Mouse (Mus musculus) layer of hippocampus, postnatal 36 days (tissue): Measurements from ENCODE around the gene Dab2. TPM values are rescaled to one million over a fixed set of nuclear protein-coding genes. Genes with fewer than 3 reads are reported as not detected.
A peak's percentile ranks its signal among the peaks of the same experiment; 100 is the strongest.

Experiments
- DNase-seq, 2 experiments: peaks; one replicate each; pipeline ENCODE4 v3.0.0; 2022
- total RNA-seq, 2 experiments: library from RNA; stranded (reverse); gene quantifications; 2 replicates each; pipeline ENCODE4 v1.2.3; 2021

Dab2 gene
- total RNA-seq, 2 experiments from 2014 or later = 10.8 to 12.4 TPM

DNA sequence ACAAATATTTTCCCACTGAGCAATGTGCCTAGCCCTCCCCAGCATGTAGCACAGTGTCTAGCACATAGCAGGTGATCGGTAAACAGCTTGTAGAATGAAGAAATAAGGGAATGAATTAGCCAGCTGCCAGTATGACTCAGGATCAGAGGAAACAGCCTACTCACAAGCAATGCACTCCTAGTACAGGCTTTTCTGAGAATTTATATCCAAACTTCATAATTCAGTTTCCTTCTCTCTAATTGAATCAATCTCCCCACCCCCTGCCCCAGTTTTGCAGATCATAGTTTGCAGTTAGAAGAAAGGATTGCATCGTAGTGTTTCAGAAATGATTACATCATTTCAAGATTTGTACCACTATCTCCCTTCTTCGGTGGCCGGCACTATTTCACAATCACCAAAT lies 26.4 kb downstream of the Dab2 start:
- DNase-seq = no peak

DNA sequence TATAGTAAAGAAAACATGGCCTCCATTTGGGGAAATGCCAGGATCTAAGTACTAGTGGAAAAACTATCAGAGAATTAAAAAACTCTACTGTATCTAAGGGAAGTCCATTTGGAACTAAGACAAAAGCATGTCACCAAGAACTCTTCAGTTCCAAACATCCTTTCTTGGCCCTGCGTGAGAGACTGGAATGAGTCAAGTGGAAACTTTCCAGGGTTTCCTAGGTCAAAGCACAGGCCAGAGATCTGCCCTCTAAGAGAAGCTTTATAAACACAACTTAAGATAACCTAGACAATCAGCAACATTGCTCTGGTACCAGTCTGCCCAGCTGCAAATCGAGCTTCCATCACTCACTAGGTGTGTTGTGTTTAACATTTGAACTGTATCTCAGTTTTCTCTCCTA lies 31.8 kb downstream of the Dab2 start:
- DNase-seq = no peak

DNA sequence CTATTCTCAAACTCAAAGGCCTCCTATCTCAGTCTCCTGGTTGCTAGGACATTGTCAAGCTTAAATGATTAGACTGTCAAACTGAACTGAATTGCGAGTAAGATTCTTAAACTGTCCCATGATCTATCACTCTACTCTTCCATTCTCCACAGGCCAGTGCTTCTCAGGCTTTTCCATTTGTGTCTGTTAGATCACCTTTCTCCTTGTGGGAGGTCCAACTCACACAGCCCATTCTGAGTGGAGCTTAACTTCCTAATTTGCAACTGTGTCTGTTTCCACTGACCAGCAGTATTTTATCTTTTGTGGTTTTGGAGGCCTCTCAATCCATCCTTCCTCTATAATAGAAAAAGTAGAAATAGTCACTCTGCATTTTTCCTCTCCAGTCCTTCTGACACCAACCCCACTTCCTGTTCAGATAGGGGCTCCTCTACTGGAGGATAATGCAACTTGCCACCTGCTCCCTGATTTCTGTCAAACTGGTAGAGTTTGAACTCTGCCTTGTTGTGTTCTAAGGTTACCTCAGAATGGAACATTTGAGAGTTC lies 35.1 kb downstream of the Dab2 start:
- DNase-seq = no peak

DNA sequence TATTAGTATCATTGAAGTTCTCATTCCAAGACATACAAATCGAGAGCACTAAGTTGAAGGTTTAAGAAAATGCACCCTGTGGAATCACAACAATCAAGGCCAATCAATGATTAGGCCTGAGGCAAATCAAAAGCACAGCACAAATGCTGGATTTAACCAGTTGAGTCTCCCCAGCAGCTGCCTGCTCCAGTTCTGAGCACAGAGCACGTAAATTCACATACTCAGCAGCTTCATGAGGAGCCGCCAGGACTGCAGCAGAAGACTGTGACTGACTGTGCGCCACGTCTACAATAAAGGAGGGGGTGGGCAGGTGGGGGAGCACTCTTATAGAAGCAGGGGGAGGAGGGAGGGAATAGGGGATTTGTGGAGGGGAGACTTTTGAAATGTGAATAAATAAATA lies 40.2 kb downstream of the Dab2 start:
- DNase-seq = no peak

DNA sequence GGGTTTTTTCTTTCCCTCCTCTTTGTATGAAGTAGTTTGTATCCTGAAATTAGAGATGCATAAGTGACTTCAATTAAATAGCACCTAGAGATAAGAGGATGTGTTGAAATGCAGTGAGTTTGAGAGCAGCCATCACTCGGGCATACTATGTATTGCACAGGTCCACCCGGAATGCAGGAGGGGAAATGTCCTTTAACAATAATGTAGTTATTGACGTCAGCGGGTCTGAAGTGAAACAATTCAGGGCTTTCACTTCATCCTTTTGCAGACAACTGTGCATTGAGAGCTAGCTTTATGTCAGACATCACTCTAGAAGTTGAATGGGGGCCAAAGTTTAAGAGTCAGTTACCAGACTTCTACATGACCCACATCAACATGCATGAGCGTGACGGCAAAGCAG lies 40.8 kb downstream of the Dab2 start:
- DNase-seq = no peak

DNA sequence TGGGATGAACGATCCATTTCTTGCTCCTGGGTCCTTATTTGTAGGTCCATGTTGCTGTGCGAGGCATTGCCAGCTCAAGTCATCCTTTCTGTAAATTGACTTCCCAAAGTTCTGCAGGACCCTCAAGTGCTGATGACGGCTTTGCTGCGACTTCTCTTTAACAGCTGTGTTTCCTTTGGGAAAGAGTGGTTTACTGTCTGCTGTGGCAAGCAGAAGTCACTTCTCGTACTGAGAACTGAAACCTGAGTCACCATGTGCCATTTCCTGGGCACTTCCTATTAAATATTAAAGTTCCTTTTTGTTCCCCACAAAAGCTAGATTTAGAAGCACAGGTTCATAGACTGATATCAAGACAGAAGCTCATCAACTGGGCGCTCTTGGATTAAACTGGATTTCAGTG lies 41.8 kb downstream of the Dab2 start:
- no peak for DNase-seq

DNA sequence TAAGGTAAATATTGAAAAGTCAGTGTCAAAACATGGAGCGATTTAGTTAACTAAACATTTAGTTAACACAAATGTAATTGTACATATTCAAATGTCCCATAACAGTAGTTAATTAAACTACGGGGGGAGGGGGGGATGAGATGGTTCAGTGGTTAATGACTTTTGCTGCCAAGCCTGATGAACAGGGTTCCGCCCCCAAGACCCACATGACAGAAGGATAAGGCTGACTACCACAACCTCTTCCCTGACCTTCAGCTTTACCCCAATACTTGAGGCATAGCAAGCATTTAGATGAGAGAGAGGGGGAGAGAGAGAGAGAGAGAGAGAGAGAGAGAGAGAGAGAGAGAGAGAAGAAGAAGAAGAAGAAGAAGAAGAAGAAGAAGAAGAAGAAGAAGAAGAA lies 54.3 kb downstream of the Dab2 start:
- DNase-seq = no peak

DNA sequence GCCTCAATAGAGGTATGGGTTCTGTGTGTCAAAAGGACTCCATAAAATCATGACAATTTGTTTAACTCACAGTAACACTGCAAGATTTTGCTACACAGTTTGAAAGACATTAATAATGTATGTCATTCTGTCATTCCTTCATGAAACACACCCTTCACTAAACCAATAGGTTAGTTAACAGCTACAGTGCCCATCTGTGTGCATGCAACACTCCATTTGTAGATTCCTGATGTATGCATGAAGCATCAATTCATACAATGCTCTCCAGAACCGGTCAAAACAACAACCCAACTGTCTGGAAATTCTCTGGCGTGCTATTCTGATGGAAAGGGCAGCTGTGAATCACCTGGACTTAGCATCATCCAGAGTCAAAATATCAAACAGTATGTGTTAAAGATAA lies 60.3 kb downstream of the Dab2 start:
- no peak for DNase-seq

DNA sequence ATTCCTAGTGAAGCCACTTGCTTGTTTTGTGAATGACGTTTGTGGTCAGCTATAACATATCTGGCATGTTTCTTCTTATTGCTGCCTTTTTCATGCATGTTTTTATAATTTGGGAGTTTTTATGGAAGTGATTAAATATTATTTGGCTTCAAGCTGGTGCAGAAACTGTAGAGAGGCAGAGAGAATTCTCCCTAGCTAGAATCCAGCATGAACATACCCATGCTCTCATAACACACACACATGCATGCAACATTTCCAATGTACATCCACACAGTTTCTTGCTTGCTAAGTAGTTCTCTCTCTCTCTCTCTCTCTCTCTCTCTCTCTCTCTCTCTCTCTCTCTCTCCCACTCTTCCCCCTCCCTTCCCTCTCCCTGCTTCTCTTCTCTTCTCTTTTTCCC lies 70.4 kb downstream of the Dab2 start:
- DNase-seq = no peak

DNA sequence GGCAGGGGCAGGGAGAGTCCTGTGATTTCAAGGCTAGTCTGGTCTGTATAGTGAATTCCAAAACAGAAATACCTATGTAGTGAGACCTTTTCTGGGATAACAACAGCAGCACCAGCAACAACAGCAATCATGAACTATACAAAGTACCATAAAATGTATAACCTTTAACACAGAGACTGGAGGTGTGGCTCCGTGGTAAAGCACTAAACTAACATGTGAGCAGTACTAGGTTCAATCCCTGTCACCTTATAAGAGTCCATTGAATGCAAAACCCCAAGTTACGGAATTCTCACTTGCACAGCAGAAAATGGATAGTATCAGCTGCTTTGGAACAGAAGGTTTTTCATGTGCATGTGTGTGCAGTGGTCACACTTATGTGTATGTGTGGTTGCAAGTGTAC lies 71.9 kb downstream of the Dab2 start:
- DNase-seq = no peak

DNA sequence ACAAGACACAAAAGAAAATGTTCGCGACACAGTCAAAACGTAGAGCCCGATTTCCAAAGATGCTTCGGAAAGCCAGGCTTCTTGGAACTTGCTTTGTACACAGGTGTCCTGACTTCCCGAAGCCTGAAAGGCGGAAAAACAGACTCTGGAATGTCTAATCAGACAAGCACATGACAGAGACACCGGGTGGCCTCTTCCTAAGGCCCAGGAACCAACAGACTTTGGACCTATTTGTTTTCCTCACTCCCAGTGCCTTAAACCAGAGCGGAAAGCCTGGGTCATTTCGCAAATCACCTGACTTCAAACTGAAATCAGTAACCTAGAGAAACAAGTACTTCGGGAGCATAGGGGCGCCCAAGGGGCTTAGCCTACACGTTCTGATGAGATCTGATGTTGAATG lies 75.4 kb downstream of the Dab2 start:
- no peak for DNase-seq

DNA sequence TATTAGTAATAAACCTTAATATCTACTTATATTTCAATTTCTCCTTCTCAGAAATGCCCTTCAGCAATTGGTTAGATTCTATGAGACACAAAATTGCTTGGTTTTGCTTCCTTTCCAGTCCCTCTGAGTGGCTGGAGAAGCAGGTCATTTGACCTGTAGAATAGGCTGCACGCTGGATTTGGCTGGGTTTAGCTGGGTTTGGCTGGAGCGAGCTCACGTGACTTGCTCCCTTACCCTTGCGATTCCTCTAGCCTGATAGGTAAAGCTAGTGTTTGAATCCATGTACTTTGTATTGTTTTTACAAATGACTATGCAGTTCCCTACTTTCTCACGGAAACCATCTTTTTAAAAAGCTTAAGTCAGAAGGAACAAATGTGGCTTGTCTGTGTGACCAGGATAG lies 76.4 kb downstream of the Dab2 start:
- DNase-seq = no peak

DNA sequence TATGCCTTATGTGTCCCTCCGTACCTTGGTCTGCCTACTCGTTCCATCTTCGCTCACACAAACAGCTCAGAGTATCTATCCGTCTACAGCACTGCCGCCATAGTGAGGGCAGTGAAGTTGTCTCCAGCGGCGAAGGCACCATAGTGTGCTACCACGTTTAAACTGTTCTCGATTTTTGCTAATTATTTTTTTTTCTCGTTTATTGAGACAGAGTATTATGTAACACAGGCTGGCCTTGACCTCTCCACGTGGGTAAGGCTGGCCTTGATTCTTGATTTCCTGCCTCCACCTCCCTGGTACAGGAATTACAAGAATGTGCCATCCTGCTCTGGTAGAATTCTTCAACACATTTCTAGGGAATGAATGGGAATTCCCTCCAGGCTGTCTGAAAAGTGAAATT lies 77.2 kb downstream of the Dab2 start:
- no peak for DNase-seq

DNA sequence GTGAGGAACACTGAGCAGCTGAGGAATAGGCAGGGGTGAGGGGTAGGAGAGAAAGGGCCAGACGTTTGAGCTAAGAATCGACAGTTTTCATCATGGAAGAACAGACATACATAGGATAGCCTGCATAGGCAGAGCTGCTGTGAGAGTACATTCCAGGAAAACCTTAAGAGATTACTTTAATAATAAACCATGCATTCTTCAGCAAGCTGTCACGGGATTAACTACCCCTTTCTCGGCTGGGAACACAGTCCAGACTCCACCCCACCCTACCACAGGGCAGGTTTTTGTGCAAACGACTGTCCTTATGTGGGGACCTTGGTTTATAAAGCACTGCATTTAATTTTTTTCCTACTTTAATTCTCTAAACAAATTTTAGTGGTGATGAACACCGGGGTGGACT lies 84.4 kb downstream of the Dab2 start:
- no peak for DNase-seq

DNA sequence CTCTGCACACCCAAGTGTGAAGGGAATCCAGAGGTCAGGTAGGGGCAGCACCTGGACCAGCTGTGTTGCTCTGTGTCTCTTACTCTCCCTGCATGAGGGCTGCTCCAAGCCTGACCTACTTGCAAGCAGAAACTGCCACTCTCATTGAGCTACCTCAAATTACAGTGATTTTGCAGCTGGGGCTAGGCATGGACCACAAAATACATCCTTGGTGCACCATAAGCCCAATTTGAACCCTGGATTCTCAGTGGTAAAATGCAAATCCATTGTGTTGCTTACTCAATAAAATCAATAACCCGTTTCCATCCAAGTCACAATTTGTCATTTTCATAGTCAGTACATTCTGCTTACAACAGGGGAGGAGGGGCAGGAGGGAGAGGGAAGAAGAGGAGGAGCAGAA lies 85.7 kb downstream of the Dab2 start:
- DNase-seq = no peak

DNA sequence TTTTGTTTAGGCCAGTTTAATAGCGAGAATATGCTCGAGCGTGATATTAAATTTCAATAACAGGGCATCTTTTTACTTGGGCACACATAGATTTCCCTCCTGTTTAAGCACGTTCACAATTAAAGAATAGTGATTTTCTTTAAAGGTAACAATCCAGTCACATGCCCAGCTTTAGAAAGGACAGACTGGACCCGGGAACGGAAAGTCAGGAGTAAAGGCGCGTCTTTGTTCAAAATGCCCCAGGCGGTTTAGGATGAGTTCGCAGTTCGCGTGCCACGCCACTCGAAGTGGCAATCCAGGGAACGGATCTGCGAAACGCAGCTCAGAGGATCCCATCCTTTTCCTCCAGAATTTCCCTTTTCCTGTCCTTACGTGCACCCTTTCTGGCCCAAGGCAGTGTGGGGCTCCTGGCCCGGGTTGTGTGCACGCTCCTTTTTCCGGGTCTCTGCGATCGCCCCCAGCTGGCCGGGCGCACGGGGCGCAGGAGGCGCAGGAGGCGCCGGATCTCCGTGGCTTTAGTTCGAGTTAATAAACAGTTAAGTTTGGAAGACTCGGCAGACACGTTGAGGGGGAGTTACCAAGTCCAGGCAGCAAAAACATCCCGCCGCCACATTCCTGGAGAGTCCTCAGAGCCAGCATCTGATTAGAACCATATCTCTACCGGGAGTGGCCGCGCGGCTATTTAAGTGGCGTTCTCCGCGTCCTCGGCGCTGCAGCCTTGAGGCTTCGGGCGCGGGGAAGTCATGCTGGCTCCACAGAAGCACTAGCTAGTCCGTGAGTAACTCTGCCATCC lies 86.8 kb downstream of the Dab2 start:
- peak; percentile 54 to 67 for DNase-seq

DNA sequence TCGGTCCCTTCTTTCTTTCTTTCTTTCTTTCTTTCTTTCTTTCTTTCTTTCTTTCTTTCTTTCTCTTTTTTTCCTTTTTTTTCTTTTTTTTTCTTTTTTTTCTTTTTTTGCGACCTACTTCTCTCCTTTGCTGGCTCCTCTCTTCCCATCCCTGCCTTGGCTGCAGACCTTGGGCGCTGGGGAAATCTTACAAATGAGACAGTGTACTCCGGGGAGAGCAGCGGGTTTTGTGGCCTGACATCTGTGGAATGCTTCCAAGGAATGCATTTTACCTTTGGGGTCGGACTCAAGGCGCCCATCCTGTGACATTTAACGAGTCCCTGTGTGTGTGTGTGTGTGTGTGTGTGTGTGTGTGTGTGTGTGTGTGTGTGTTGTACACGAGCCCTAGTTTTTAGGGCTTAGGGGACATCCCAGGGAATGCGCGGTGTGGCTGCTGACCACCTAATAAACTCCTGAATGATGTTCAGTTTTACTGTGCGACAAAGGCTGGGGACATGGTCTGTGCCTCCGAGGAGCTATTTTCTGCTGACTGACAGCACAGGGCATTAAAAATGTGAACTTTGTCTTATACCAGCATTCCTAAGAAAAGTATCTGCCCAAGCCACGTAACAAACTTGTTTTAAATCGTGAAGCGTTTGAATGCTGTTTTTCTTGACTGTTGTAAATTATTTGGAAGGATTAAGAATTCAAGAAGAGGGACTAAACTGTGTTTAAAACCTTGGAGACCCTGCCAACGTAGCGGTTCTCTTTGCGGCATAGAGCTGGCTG lies 87.6 kb downstream of the Dab2 start:
- no peak for DNase-seq

DNA sequence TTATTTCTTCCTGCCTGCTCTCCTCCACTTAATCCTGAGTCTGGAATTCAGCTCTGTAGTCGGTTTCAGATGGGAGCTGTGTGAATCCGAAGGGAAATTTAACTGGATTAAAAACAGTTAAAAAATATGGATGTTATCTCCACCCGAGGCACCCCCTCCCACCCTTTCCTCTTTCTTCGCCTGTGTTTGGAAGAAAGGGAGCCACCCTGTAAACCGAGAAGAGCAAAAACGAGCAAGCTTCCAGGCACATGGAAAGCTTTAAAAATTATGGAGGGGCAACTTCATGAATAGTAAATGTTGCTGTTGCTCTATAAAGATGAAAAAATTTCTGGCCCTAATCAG lies 88.1 kb downstream of the Dab2 start:
- DNase-seq = no peak

DNA sequence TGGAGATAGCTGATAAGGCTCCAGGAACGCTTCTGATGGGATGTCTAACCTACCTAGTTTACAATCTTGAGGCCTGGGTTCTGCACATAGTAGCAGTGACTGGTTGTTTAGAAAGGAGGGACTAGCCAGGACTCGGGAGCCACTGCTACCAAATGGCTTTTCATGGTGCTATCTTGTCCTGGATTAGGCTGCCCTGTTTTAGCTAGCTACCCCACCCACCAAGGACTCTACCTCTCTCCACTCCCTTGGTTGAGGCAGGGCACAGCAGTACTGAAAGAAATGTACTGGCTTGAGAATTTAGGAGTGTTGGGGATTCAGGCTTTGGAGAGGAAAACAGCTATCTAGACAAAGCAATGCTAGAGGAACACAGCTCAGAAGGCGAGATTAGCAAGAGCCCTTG lies 88.6 kb downstream of the Dab2 start:
- DNase-seq = no peak

DNA sequence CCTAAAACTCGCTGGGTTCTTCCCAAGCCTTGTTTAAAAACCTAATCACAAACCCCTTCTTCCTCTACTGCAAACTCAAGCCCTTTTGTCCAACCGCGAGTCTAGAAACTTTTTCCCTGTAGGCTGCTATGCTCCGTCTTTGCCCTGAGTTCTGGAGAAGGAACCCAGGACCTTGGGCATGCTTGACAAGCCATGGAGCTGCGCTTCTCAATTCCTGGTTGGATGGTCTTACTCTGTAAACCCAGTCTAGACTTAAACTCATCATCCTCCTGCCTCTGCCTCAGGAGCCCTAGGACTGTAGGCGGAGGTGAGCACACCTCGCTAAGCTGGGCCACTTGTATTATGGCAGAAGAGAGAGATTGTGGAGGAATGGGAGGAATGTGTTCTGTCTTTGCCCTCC lies 89.0 kb downstream of the Dab2 start:
- no peak for DNase-seq

DNA sequence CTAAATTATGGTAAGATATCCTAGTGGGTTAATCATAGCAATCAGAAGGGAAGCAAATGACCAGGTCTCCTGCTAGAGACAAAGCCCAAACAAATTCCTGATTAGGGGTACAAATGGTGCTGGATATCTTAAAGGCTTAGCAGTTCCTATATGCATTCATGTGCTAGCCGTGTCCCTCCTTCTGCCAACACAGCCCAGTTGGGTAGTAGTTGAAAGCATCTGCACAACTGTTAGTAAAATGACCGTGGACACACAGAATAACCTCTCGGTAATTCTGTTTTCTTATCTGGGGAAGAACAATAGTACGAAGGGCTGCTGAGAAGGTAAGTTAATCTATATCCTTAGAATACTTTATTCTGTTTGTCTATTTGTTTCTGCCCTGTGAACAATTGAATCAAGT lies 90.5 kb downstream of the Dab2 start:
- no peak for DNase-seq

DNA sequence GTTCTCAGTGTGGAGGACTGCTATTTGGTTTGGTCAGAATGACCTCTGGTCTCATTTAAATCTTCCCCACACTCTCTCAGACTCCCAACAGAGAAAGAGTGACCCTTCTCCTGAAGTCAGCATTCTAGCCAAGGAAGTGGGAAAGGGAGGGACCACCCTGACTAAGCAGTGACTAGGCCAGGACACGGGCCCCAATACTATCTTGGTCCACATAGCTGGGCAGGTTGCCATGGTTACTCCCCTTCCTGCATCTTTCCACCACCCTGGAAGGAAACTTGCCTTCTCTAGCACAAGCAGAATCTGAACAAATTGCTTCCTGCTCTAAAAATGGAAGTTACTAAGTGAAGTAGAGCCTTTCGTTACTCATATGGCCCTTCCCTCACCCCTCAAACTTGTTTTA lies 91.1 kb downstream of the Dab2 start:
- DNase-seq = no peak

DNA sequence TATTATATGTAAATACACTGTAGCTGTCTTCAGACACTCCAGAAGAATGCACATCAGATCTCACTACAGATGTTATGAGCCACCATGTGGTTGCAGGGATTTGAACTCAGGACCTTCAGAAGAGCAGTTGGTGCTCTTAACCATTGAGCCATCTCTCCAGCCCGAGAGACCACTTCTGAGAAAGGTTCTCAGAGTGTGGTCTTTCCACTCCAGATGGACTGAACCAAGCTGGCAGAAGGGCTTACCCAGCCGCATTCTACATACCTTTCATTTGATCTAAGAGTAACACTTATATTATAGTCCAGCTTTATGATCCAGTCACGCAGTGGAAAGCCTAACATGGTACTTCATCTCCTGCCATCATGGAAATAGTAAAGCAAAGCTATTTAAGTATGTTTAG lies 92.3 kb downstream of the Dab2 start:
- no peak for DNase-seq

DNA sequence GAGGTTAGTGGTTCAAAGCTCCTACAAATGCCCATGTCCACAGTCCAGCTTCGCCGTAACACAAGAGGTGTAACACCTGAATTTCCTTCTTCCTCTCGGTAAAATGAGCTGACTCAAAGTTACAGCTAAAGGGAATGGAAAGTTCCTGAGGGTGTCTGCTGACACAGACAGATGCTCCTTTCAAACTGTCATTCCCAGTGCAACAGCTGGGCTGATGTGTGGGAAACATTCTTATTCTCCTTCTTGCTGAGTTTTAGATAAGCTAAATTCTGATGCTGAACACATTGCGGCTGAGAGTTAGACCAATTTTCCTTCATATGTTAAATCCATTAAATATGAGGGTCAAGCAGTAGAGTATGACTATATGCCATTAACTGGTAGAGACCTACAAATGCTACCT lies 94.0 kb downstream of the Dab2 start:
- no peak for DNase-seq
